Mouse (Mus musculus) hindbrain, embryonic 16.5 days (tissue): ENCODE measurements at regions not wholly inside any gene's neighbourhood (a gene's known extent, or its start where the extent isn't known, plus 50 kb on each side); places are given as distances from the start of the nearest gene placed in this dataset.

Source experiments
- ATAC-seq: fragments of 200-750 bp; cut with Nextera tagmentation; 2 replicates; pipeline ENCODE4 v1.8.0; 2017; ENCODE audit warnings: moderate TSS enrichment, moderate library complexity
- H3K27ac ChIP-seq: fragments of 300-500 bp; sonication (generic); 2 replicates; pipeline ENCODE4 v1.5.1; 2014; ENCODE audit warnings: low read depth, mild to moderate bottlenecking, control low read depth, low read length, moderate library complexity
- H3K27me3 ChIP-seq: fragments of 300-500 bp; sonication (generic); replicated peaks from 2 replicates; pipeline ENCODE4 v1.6.1; 2014; ENCODE audit warnings: low read length; ENCODE audit not compliant: control insufficient read depth, insufficient read depth
- H3K36me3 ChIP-seq: fragments of 300-500 bp; sonication (generic); 2 replicates; pipeline ENCODE4 v1.6.1; 2014; ENCODE audit warnings: mild to moderate bottlenecking, low read length, moderate library complexity, mixed read lengths; ENCODE audit not compliant: control insufficient read depth, insufficient read depth
- H3K4me1 ChIP-seq: fragments of 300-500 bp; sonication (generic); 2 replicates; pipeline ENCODE4 v1.6.1; 2014; ENCODE audit warnings: low read depth, low read length; ENCODE audit not compliant: control insufficient read depth, insufficient read depth
- H3K4me2 ChIP-seq: fragments of 300-500 bp; sonication (generic); 2 replicates; pipeline ENCODE4 v1.6.1; 2014; ENCODE audit warnings: mild to moderate bottlenecking, low read length, control low read depth, moderate library complexity
- H3K4me3 ChIP-seq: fragments of 300-500 bp; sonication (generic); 2 replicates; pipeline ENCODE4 v1.5.1; 2014; ENCODE audit warnings: mild to moderate bottlenecking, low read length, control low read depth, moderate library complexity
- H3K9ac ChIP-seq: fragments of 300-500 bp; sonication (generic); 2 replicates; pipeline ENCODE4 v1.6.1; 2014; ENCODE audit warnings: low read depth, mild to moderate bottlenecking, control low read depth, low read length, moderate library complexity
- H3K9me3 ChIP-seq: fragments of 300-500 bp; sonication (generic); 2 replicates; pipeline ENCODE4 v1.6.1; 2014; ENCODE audit warnings: mild to moderate bottlenecking, low read length, moderate library complexity; ENCODE audit not compliant: control insufficient read depth
- WGBS: fragments of 180-500 bp; shearing (Covaris S2); extraction: QIAGEN DNeasy Blood & Tissue Kit; methylation state at CpG from one replicate; pipeline ENCODE4 v1.1.7; 2014; 5-methylcytosine and 5-hydroxymethylcytosine counted together

GRCm38 (mm10) chr5:75799627-75800026 is 178.6 kb downstream of the Kdr start:
- Histone ChIP-seq H3K4me3 (no peak overlapping the region), H3K27ac (no peak overlapping the region), H3K4me1 (no peaks in the 10 kb centered on the region), H3K27me3 (no peaks in the 10 kb centered on the region), H3K36me3 (no peaks in the 10 kb centered on the region), H3K4me2 (no peak overlapping the region), H3K9ac (no peak overlapping the region), H3K9me3 (no peaks in the 10 kb centered on the region; the same call in 1 of the 2 replicates)
- ATAC-seq = no peak
- 62% methylated on average over 4 of the region's 4 CpGs for WGBS

GRCm38 (mm10) chr5:75793184-75793583 is 185.1 kb downstream of the Kdr start:
- no peak overlapping the region for H3K27ac ChIP-seq
- H3K4me1 ChIP-seq = no peaks in the 10 kb centered on the region
- H3K27me3 ChIP-seq = no peaks in the 10 kb centered on the region
- no peaks in the 10 kb centered on the region for H3K36me3 ChIP-seq
- H3K9me3 ChIP-seq = no peaks in the 10 kb centered on the region; the same call in 1 of the 2 replicates
- H3K4me3 ChIP-seq = no peak overlapping the region
- H3K4me2 ChIP-seq = no peak overlapping the region
- no peak for ATAC-seq
- no peak overlapping the region for H3K9ac ChIP-seq

- Histone ChIP-seq H3K9me3 (no peaks in the 10 kb centered on the region; the same call in 1 of the 2 replicates), H3K4me3 (no peak overlapping the region), H3K27ac (no peak overlapping the region), H3K36me3 (no peaks in the 10 kb centered on the region), H3K27me3 (no peaks in the 10 kb centered on the region), H3K4me2 (no peak overlapping the region), H3K9ac (no peak overlapping the region), H3K4me1 (no peaks in the 10 kb centered on the region)
- ATAC-seq = no peak
- 89% methylated on average over 8 of the region's 8 CpGs for WGBS
Observed at GRCm38 (mm10) chr5:75791738-75792137, 186.5 kb downstream of the Kdr start.

GRCm38 (mm10) chr5:75788087-75788486 is 190.2 kb downstream of the Kdr start:
- H3K9ac ChIP-seq = no peak overlapping the region
- whole genome bisulfite sequencing = 34% methylated on average over 3 of the region's 3 CpGs
- H3K4me3 ChIP-seq = no peak overlapping the region
- H3K4me1 ChIP-seq = no peaks in the 10 kb centered on the region
- no peak overlapping the region for H3K4me2 ChIP-seq
- H3K9me3 ChIP-seq = no peaks in the 10 kb centered on the region
- no peaks in the 10 kb centered on the region for H3K27me3 ChIP-seq
- ATAC-seq = no peak
- H3K27ac ChIP-seq = no peak overlapping the region
- no peaks in the 10 kb centered on the region for H3K36me3 ChIP-seq

- Histone ChIP-seq H3K27me3 (no peaks in the 10 kb centered on the region), H3K9me3 (no peaks in the 10 kb centered on the region), H3K36me3 (no peaks in the 10 kb centered on the region), H3K27ac (no peak overlapping the region), H3K4me2 (no peak overlapping the region), H3K4me1 (no peaks in the 10 kb centered on the region), H3K4me3 (no peak overlapping the region), H3K9ac (no peak overlapping the region)
- no peak for ATAC-seq
- 88% methylated on average over 3 of the region's 3 CpGs for WGBS
Observed at GRCm38 (mm10) chr5:75786196-75786595, 192.1 kb downstream of the Kdr start.

- 79% methylated on average over 8 of the region's 8 CpGs for WGBS
- Histone ChIP-seq H3K9me3 (no peaks in the 10 kb centered on the region), H3K4me2 (no peak overlapping the region), H3K36me3 (no peaks in the 10 kb centered on the region), H3K27me3 (no peaks in the 10 kb centered on the region), H3K4me1 (no peaks in the 10 kb centered on the region), H3K4me3 (no peak overlapping the region), H3K27ac (no peak overlapping the region), H3K9ac (no peak overlapping the region)
- ATAC-seq = no peak
Observed at GRCm38 (mm10) chr5:75784998-75785593, 193.2 kb downstream of the Kdr start.

GRCm38 (mm10) chr5:75770592-75770991 is 195.9 kb downstream of the Kit start:
- WGBS = 91% methylated on average over 5 of the region's 5 CpGs
- H3K9ac ChIP-seq = no peak overlapping the region

GRCm38 (mm10) chr5:75767213-75767612 is 192.5 kb downstream of the Kit start:
- no peaks in the 10 kb centered on the region for H3K36me3 ChIP-seq
- no peaks in the 10 kb centered on the region for H3K27me3 ChIP-seq
- 86% methylated on average over 1 of the region's 1 CpGs for WGBS
- ATAC-seq = no peak
- H3K4me3 ChIP-seq = no peak overlapping the region
- peaks cover 4% of the 10 kb centered on the region for H3K4me1 ChIP-seq
- no peak overlapping the region for H3K4me2 ChIP-seq
- H3K27ac ChIP-seq = no peak overlapping the region
- H3K9me3 ChIP-seq = no peaks in the 10 kb centered on the region
- H3K9ac ChIP-seq = no peak overlapping the region

More at GRCm38 (mm10) chr5:75770592-75770991, 195.9 kb downstream of the Kit start:
- Histone ChIP-seq H3K4me1 (no peaks in the 10 kb centered on the region), H3K36me3 (no peaks in the 10 kb centered on the region), H3K4me2 (no peak overlapping the region), H3K27me3 (no peaks in the 10 kb centered on the region), H3K27ac (no peak overlapping the region), H3K9me3 (no peaks in the 10 kb centered on the region), H3K4me3 (no peak overlapping the region)
- ATAC-seq = no peak

- peaks cover 4% of the 10 kb centered on the region for H3K4me1 ChIP-seq
- no peak for ATAC-seq
- no peaks in the 10 kb centered on the region for H3K27me3 ChIP-seq
- H3K9me3 ChIP-seq = no peaks in the 10 kb centered on the region
- H3K9ac ChIP-seq = no peak overlapping the region
- H3K36me3 ChIP-seq = no peaks in the 10 kb centered on the region
- no peak overlapping the region for H3K4me3 ChIP-seq
- H3K4me2 ChIP-seq = no peak overlapping the region
- 44% methylated on average over 6 of the region's 6 CpGs for WGBS
- no peak overlapping the region for H3K27ac ChIP-seq
Observed at GRCm38 (mm10) chr5:75762374-75762773, 187.7 kb downstream of the Kit start.
